Comparison of ENCODE assay signal across 8 mouse cellular contexts in genomic region chr4:117494911-117495501, GRCm38 (mm10). TPM values are rescaled to one million over a fixed set of nuclear protein-coding genes. Genes with fewer than 3 reads are reported as not detected.
DNase-seq lines count a peak whose midpoint lies in the region; ATAC-seq lines count a peak whose summit lies in the region.

No protein-coding gene starts in this region.

- H3K27ac ChIP-seq in heart, embryonic 14.5 days (replicated peaks in 1 of 2; ENCODE audit: control insufficient read depth in 1 of 2, insufficient read depth in 1 of 2, low read depth in 2 of 2, low read length in 2 of 2) = no peak overlapping the region
- peak overlapping the region; percentile 91 for H3K27ac ChIP-seq in limb, embryonic 10.5 days
- peak overlapping the region; percentile 80 for H3K27ac ChIP-seq in midbrain, embryonic 14.5 days (replicated peaks; ENCODE audit: low read depth, low read length)

- H3K36me3 ChIP-seq in heart, embryonic 14.5 days (ENCODE audit: control insufficient read depth, insufficient read depth, low read length) = no peaks in the 10 kb centered on the region
- H3K36me3 ChIP-seq in limb, embryonic 10.5 days = peaks cover 2% of the 10 kb centered on the region
- no peaks in the 10 kb centered on the region for H3K36me3 ChIP-seq in midbrain, embryonic 14.5 days (ENCODE audit: control insufficient read depth, insufficient read depth, low read length)

- H3K4me3 ChIP-seq in heart, embryonic 14.5 days (ENCODE audit: control insufficient read depth in 1 of 2, insufficient read depth in 1 of 2, low read depth in 1 of 2, low read length in 2 of 2) = peak overlapping the region; percentile 40 to 57
- H3K4me3 ChIP-seq in limb, embryonic 10.5 days = peak overlapping the region; percentile 72
- H3K4me3 ChIP-seq in midbrain, embryonic 14.5 days (replicated peaks; ENCODE audit: low read depth, low read length) = peak overlapping the region; percentile 48

- peak overlapping the region; percentile 96 for H3K4me2 ChIP-seq in heart, embryonic 14.5 days (ENCODE audit: low read length)
- H3K4me2 ChIP-seq in midbrain, embryonic 14.5 days (ENCODE audit: low read length) = peak overlapping the region; percentile 77

- H3K4me1 ChIP-seq in heart, embryonic 14.5 days (ENCODE audit: control insufficient read depth in 2 of 2, insufficient read depth in 2 of 2, low read length in 2 of 2) = peaks cover 2 to 31% of the 10 kb centered on the region in 2 experiments; a peak in 3 of 4 replicates
- H3K4me1 ChIP-seq in limb, embryonic 10.5 days = peaks cover 49% of the 10 kb centered on the region
- peaks cover 21% of the 10 kb centered on the region for H3K4me1 ChIP-seq in midbrain, embryonic 14.5 days (ENCODE audit: control insufficient read depth, insufficient read depth, low read length)

- ATAC-seq in heart, embryonic 14.5 days (ENCODE audit: insufficient number of reproducible peaks, insufficient read depth, low FRiP score, low read depth) = peak; percentile 25; the same call in 1 of the 2 replicates
- peak; percentile 28; the same call in 1 of the 2 replicates for ATAC-seq in midbrain, embryonic 14.5 days (ENCODE audit: low FRiP score, low TSS enrichment)

- peaks cover 52% of the 10 kb centered on the region for H3K27me3 ChIP-seq in heart, embryonic 14.5 days (ENCODE audit: control insufficient read depth, insufficient read depth, low read length)
- peaks cover 75% of the 10 kb centered on the region for H3K27me3 ChIP-seq in limb, embryonic 10.5 days (ENCODE audit: low read depth, poor library complexity, severe bottlenecking)
- H3K27me3 ChIP-seq in midbrain, embryonic 14.5 days (ENCODE audit: control insufficient read depth, insufficient read depth, low read length) = peaks cover 58% of the 10 kb centered on the region

- DNase-seq in spleen, postnatal 10 days (ENCODE audit: low spot score in 2 of 2) = peak; percentile 47 to 57
- no peak for DNase-seq in spleen, postnatal 14 days (ENCODE audit: low spot score in 2 of 2)
- peak; percentile 74 for DNase-seq in embryo, embryonic 11 days
- peak; percentile 77 for DNase-seq in limb, embryonic 10.5 days (ENCODE audit: low spot score)
- DNase-seq in midbrain, embryonic 14.5 days = peak; percentile 56
- DNase-seq in ovary, postnatal 10 days (ENCODE audit: low spot score) = no peak
- no peak for DNase-seq in layer of hippocampus, adult 9-10 months (ENCODE audit: low spot score)

- H3K9me3 ChIP-seq in heart, embryonic 14.5 days (ENCODE audit: control insufficient read depth, low read length) = no peaks in the 10 kb centered on the region
- H3K9me3 ChIP-seq in limb, embryonic 10.5 days (replicated peaks) = no peaks in the 10 kb centered on the region
- no peaks in the 10 kb centered on the region for H3K9me3 ChIP-seq in midbrain, embryonic 14.5 days (ENCODE audit: control insufficient read depth, low read length)

- under 1% methylated on average over 47 of the region's 47 CpGs for WGBS in heart, embryonic 14.5 days
- under 1% methylated on average over 47 of the region's 47 CpGs for WGBS in limb, embryonic 10.5 days
- WGBS in midbrain, embryonic 14.5 days = under 1% methylated on average over 47 of the region's 47 CpGs

- H3K9ac ChIP-seq in heart, embryonic 14.5 days (ENCODE audit: low read length) = peak overlapping the region; percentile 56
- H3K9ac ChIP-seq in midbrain, embryonic 14.5 days (replicated peaks; ENCODE audit: low read length) = peak overlapping the region; percentile 65

RNA-seq across cellular contexts. Expression of gene Rnf220, which starts 1.8 kb away (rescaled TPM):
- polyA plus RNA-seq in heart, embryonic 14.5 days (2014; fragmentation: Nextera tagmentation; extraction: Ambion mirVana) = 31.5 and 36.4 TPM in 2 replicates
- 100 and 106 TPM in 2 replicates for polyA plus RNA-seq in limb, embryonic 10.5 days (2016; fragmentation: Nextera tagmentation; extraction: Ambion mirVana)
- 103 and 110 TPM in 2 replicates for polyA plus RNA-seq in midbrain, embryonic 14.5 days (2014; fragmentation: Nextera tagmentation; extraction: Ambion mirVana)

RNA-seq across cellular contexts. Expression of gene Eri3, which starts 55.2 kb away (rescaled TPM):
- 128 and 130 TPM in 2 replicates for polyA plus RNA-seq in heart, embryonic 14.5 days (2014; fragmentation: Nextera tagmentation; extraction: Ambion mirVana)
- 114 and 147 TPM in 2 replicates for polyA plus RNA-seq in limb, embryonic 10.5 days (2016; fragmentation: Nextera tagmentation; extraction: Ambion mirVana)
- polyA plus RNA-seq in midbrain, embryonic 14.5 days (2014; fragmentation: Nextera tagmentation; extraction: Ambion mirVana) = 267 and 284 TPM in 2 replicates

Comparison
In these comparisons a context has a peak if more than half of its experiments do, and no peak if none do; other contexts are left out.
1. DNase-seq: peak in spleen, postnatal 10 days (2 of 2), embryo, embryonic 11 days (single experiment), limb, embryonic 10.5 days (single experiment) and midbrain, embryonic 14.5 days (single experiment); none in spleen, postnatal 14 days (0 of 2), ovary, postnatal 10 days (single experiment) and layer of hippocampus, adult 9-10 months (single experiment).
2. H3K27ac ChIP-seq: peak in limb, embryonic 10.5 days (single experiment) and midbrain, embryonic 14.5 days (single experiment); none in heart, embryonic 14.5 days (0 of 2).
3. Peak in every context shown above with its lines, with median percentiles within 50 percentile points of each other: H3K4me3 ChIP-seq.